Mouse (Mus musculus): ENCODE data around the gene Gm10228. TPM values are rescaled to one million over a fixed set of nuclear protein-coding genes. Genes with fewer than 3 reads are reported as not detected.
"Not testable (repeated sequence)": the region's sequence is repeated elsewhere in the genome, so short reads cannot be mapped to it uniquely, and the experiment has no call there.

The Gm10228 gene
- not detected for total RNA-seq (2021)
- long read RNA-seq, experiment 1: 0 reads
- long read RNA-seq, experiment 2: 0 reads

DNA sequence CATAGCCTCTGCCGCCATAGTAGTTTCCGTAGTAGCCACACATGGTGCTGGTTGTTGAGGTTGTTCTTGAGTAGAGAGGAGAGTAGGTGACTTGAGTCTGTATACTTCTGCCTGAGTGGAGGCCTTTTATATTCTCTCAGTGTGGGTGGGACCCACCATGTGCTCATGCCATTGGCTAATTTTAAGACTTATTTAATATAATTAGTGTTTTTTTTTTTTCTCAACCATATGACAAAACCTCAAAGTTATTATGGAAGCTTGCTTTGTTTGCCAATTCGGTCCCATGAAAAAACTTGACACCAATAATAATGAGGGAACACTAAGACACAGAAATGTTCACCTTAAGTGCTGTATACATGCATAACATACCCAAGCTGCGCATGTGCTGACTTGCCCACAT, at the start of gene Gm10228:
Gene Gm10228 (minus strand): TSS at position 101 of the 400 bp plus-strand sequence.
- intact Hi-C loops (cut with DNase I); DNase-seq (ENCODE audit: extremely low spot score in 1 of 2, low spot score in 2 of 2): not testable (repeated sequence)

DNA sequence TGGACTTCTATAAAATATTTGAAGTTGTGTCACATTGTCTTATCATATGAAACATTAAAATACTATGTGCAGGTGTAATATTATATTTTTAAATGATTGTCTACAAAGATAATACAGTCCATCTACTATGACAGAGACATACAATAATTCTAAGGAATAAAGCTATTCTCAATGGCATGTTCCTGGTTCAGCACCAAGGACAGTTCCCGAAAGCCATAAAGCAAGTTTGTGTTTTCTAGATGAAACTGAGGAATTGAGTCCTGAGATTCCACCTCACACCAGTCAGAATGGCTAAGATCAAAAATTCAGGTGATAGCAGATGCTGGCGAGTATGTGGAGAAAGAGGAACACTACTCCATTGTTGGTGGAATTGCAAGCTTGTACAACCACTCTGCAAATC, 29.8 kb upstream of the Gm10228 start:
- intact Hi-C loops (cut with DNase I); H3K4me3 ChIP-seq; H3K27ac ChIP-seq; DNase-seq (ENCODE audit: extremely low spot score in 1 of 2, low spot score in 2 of 2): not testable (repeated sequence)

More for the DNA sequence above, at the start of gene Gm10228:
- not testable (repeated sequence) for H3K27ac ChIP-seq, H3K4me3 ChIP-seq

DNA sequence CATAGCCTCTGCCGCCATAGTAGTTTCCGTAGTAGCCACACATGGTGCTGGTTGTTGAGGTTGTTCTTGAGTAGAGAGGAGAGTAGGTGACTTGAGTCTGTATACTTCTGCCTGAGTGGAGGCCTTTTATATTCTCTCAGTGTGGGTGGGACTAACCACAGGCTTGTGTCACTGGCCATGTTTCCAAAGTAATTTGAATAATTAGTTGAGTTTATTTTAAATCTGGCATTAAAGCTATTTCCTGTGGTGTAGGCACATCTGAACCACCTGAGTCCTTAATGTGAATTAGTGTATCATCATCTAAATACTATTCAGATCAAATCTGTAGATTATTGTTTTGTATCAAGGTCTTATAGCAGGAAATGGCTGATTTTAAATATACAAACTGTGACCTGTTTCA, 22.6 kb upstream of the Gm10228 start, which contains the start of gene 1110025L11Rik:
Gene 1110025L11Rik (minus strand): TSS at position 101 of the 400 bp plus-strand sequence.
- DNase-seq (ENCODE audit: extremely low spot score in 1 of 2, low spot score in 2 of 2); intact Hi-C loops (cut with DNase I); H3K27ac ChIP-seq; H3K4me3 ChIP-seq: not testable (repeated sequence)

DNA sequence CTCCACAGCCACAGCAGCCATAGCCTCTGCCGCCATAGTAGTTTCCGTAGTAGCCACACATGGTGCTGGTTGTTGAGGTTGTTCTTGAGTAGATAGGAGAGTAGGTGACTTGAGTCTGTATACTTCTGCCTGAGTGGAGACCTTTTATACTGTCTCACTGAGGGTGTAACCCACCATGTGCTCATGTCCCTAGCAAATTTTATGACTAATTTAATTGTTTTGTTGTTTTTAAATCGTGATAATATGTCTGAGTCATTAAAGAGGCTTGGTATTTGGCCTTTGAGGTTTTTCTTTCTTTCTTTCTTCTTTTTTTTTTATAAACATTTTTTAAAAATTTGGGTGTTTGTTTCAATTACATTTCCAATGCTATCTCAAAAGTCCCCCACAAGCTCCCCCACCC, 6.5 kb upstream of the Gm10228 start, which contains the start of gene Krtap6-5:
Gene Krtap6-5 (minus strand): TSS at position 101 of the 400 bp plus-strand sequence.
- no peak within 1 kb of the TSS for H3K27ac ChIP-seq
- TF ChIP-seq CTCF (IDR thresholded peaks at IDR 0.05): no peak
- no peak for DNase-seq (ENCODE audit: extremely low spot score in 1 of 2, low spot score in 2 of 2)
- intact Hi-C loops (cut with DNase I): no loop called here
- H3K4me3 ChIP-seq: no peak within 1 kb of the TSS

DNA sequence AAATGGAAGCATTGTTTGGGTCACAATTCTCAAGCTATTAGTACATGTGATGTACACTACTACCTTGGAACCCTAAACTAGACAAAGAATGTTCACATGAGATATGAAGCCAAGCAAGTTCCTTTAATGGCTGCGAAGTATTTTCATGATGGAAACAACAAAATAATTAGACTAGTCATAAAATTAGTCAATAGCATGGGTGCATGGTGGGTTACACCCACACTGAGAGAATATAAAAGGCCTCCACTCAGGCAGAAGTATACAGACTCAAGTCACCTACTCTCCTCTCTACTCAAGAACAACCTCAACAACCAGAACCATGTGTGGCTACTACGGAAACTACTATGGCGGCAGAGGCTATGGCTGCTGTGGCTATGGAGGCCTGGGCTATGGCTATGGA, 9.9 kb downstream of the Gm10228 start, which contains the start of gene Krtap6-1:
Gene Krtap6-1 (plus strand): TSS at position 301 of the 400 bp plus-strand sequence.
- H3K27ac ChIP-seq; intact Hi-C loops (cut with DNase I); DNase-seq (ENCODE audit: extremely low spot score in 1 of 2, low spot score in 2 of 2); H3K4me3 ChIP-seq: not testable (repeated sequence)

DNA sequence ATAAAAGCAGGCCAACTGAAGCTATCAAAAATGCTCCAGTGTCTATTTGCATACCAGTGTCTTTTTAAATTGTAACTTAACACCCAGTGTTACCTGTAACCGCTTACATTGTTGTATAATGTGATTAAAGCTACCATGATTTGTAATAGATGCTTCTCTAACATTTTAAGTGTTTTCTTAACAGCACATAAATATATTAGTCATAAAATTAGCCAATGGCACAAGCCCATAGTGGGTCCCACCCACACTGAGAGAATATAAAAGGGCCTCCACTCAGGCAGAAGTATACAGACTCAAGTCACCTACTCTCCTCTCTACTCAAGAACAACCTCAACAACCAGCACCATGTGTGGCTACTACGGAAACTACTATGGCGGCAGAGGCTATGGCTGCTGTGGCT, 26.3 kb downstream of the Gm10228 start, which contains the start of gene Gm10229:
Gene Gm10229 (plus strand): TSS at position 301 of the 400 bp plus-strand sequence.
- intact Hi-C loops (cut with DNase I); H3K4me3 ChIP-seq; H3K27ac ChIP-seq; DNase-seq (ENCODE audit: extremely low spot score in 1 of 2, low spot score in 2 of 2): not testable (repeated sequence)

DNA sequence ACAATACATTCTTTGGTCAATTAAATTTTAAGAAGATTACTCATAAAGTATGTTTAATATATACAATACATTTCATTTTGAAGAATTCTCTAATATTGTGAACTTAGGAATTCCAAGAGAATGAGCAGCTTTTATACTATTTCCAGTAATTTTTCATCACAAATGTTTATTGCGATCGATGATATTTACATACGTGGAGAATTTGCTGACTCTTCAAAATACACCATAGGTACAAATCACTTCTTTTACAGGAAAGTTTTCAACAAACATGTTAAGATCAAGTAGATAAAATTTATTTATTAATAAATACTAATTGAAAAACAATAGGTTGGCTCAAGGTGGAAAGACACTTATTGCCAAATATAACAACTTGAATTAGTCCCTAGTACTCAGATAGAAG, 27.3 kb downstream of the Gm10228 start:
- no peak overlapping the region for H3K4me3 ChIP-seq
- intact Hi-C loops (cut with DNase I): no loop called here
- TF ChIP-seq CTCF (IDR thresholded peaks at IDR 0.05): no peak
- no peak overlapping the region for H3K27ac ChIP-seq
- no peak for DNase-seq (ENCODE audit: extremely low spot score in 1 of 2, low spot score in 2 of 2)

DNA sequence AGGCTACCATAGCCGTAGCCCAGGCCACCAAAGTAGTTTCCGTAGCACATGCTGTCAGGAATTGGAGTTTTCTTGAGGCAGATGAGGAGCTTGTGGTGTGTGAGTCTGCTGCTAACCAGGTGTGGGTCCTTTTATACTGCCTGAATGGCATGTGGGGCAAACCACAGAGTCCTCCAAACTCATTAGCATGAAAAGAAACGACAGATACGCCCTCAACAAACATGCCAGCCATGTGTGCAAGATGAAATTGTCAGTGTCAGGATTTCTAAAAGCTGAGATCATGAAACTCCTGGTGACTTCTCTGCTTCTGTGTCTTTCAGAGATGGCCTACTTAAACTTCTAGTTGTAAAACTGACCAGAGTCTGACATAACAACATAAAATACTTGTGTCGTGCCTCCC, 30.6 kb downstream of the Gm10228 start, which contains the start of gene Krtap22-2:
Gene Krtap22-2 (minus strand): TSS at position 101 of the 400 bp plus-strand sequence.
- intact Hi-C loops (cut with DNase I): no loop called here
- no peak for DNase-seq (ENCODE audit: extremely low spot score in 1 of 2, low spot score in 2 of 2)
- Histone ChIP-seq H3K4me3 (no peak within 1 kb of the TSS), H3K27ac (no peak within 1 kb of the TSS)
- TF ChIP-seq CTCF (IDR thresholded peaks at IDR 0.05): no peak

Other genes starting within 250 kb of the Gm10228 start
- not detected for gene Gm20741, start 229.3 kb downstream of the Gm10228 start, total RNA-seq (2021)
- not detected for gene Krtap15, start 221.3 kb downstream of the Gm10228 start, total RNA-seq (2021)
- not detected for gene Krtap14, start 215.3 kb downstream of the Gm10228 start, total RNA-seq (2021)
- gene Krtap19-1, start 172.1 kb downstream of the Gm10228 start, total RNA-seq (2021): not detected
- not detected for gene Krtap19-2, start 167.2 kb downstream of the Gm10228 start, total RNA-seq (2021)
- gene Krtap19-3, start 163.4 kb downstream of the Gm10228 start, total RNA-seq (2021): not detected
- not detected for gene Krtap19-4, start 156.4 kb downstream of the Gm10228 start, total RNA-seq (2021)
- not detected for gene Krtap19-5, start 145.0 kb downstream of the Gm10228 start, total RNA-seq (2021)
- gene Krtap19-9b, start 109.2 kb downstream of the Gm10228 start, total RNA-seq (2021): not detected
- gene Krtap16-3, start 78.6 kb downstream of the Gm10228 start, total RNA-seq (2021): not detected
- gene Krtap22-2, start 30.7 kb downstream of the Gm10228 start, total RNA-seq (2021): not detected
- not detected for gene Gm10229, start 26.2 kb downstream of the Gm10228 start, total RNA-seq (2021)
- not detected for gene Krtap6-1, start 9.8 kb downstream of the Gm10228 start, total RNA-seq (2021)
- not detected for gene Krtap6-5, start 6.4 kb upstream of the Gm10228 start, total RNA-seq (2021)
- not detected for gene 1110025L11Rik, start 22.5 kb upstream of the Gm10228 start, total RNA-seq (2021)
- gene Krtap6-3, start 42.5 kb upstream of the Gm10228 start, total RNA-seq (2021): not detected
- gene Gm6358, start 99.4 kb upstream of the Gm10228 start, total RNA-seq (2021): not detected
- not detected for gene Gm10061, start 109.6 kb upstream of the Gm10228 start, total RNA-seq (2021)
- not detected for gene Gm9789, start 116.5 kb upstream of the Gm10228 start, total RNA-seq (2021)
- gene Gm7735, start 128.0 kb upstream of the Gm10228 start, total RNA-seq (2021): not detected
- gene 1110057P08Rik, start 133.3 kb upstream of the Gm10228 start, total RNA-seq (2021): not detected
- not detected for gene Krtap20-2, start 164.4 kb upstream of the Gm10228 start, total RNA-seq (2021)